Mouse (Mus musculus) embryonic facial prominence, embryonic 15.5 days (tissue): ENCODE data around the gene Enc1. TPM values are rescaled to one million over a fixed set of nuclear protein-coding genes. Genes with fewer than 3 reads are reported as not detected.

ENCODE experiments used
- ATAC-seq: fragments of 200-750 bp; cut with Nextera tagmentation; 2 replicates; pipeline ENCODE4 v1.8.0; 2017; ENCODE audit warnings: low read depth, moderate TSS enrichment; ENCODE audit not compliant: insufficient number of reproducible peaks, low FRiP score, low TSS enrichment
- H3K27ac ChIP-seq: fragments of 300-500 bp; sonication (generic); replicated peaks from 2 replicates; pipeline ENCODE4 v1.5.1; 2015; ENCODE audit warnings: mild to moderate bottlenecking, inconsistent platforms
- H3K27me3 ChIP-seq: fragments of 300-500 bp; sonication (generic); 2 replicates; pipeline ENCODE4 v1.6.1; 2015; ENCODE audit warnings: inconsistent platforms
- H3K36me3 ChIP-seq: fragments of 300-500 bp; sonication (generic); 2 replicates; pipeline ENCODE4 v1.6.1; 2015; ENCODE audit warnings: mild to moderate bottlenecking, inconsistent platforms
- H3K4me1 ChIP-seq: fragments of 300-500 bp; sonication (generic); 2 replicates; pipeline ENCODE4 v1.6.1; 2015; ENCODE audit warnings: inconsistent platforms
- H3K4me2 ChIP-seq: fragments of 300-500 bp; sonication (generic); replicated peaks from 2 replicates; pipeline ENCODE4 v1.6.1; 2015; ENCODE audit warnings: mild to moderate bottlenecking, inconsistent platforms
- H3K4me3 ChIP-seq: fragments of 300-500 bp; sonication (generic); replicated peaks from 2 replicates; pipeline ENCODE4 v1.5.1; 2015; ENCODE audit warnings: mild to moderate bottlenecking, inconsistent platforms
- H3K9ac ChIP-seq: fragments of 300-500 bp; sonication (generic); 2 replicates; pipeline ENCODE4 v1.6.1; 2015; ENCODE audit warnings: inconsistent platforms
- H3K9me3 ChIP-seq: fragments of 300-500 bp; sonication (generic); replicated peaks from 2 replicates; pipeline ENCODE4 v1.6.1; 2016; ENCODE audit warnings: inconsistent platforms
- WGBS: fragments of 180-500 bp; shearing (Covaris S2); methylation state at CpG from one replicate; pipeline ENCODE4 v1.1.7; 2015; 5-methylcytosine and 5-hydroxymethylcytosine counted together
- polyA plus RNA-seq: library from polyadenylated mRNA; unstranded; fragments of >200 nt; fragmentation: Nextera tagmentation; extraction: Ambion mirVana; gene quantifications from 2 replicates; pipeline ENCODE4 v1.2.1, GENCODE M21; 2015

Enc1 gene
- polyA plus RNA-seq, 1 experiment from 2014 or later, result 10.1 TPM

GRCm38 (mm10) chr13:97227795-97228194 is 13.1 kb upstream of the Enc1 start:
- Histone ChIP-seq H3K4me1 (no peaks in the 10 kb centered on the region), H3K27ac (no peak overlapping the region), H3K36me3 (no peaks in the 10 kb centered on the region), H3K27me3 (no peaks in the 10 kb centered on the region), H3K9me3 (0 out of 2 replicates have a peak, but pooled peaks cover 4% of the 10 kb centered on the region), H3K4me2 (no peak overlapping the region), H3K4me3 (no peak overlapping the region), H3K9ac (no peak overlapping the region)
- no peak; the same call in 1 of the 2 replicates for ATAC-seq
- 91% methylated on average over 3 of the region's 3 CpGs for WGBS

- Histone ChIP-seq H3K4me2 (no peak overlapping the region), H3K36me3 (no peaks in the 10 kb centered on the region), H3K27ac (no peak overlapping the region), H3K4me3 (no peak overlapping the region), H3K9ac (no peak overlapping the region), H3K4me1 (peaks cover 13% of the 10 kb centered on the region), H3K27me3 (no peaks in the 10 kb centered on the region), H3K9me3 (0 out of 2 replicates have a peak, but pooled peaks cover 4% of the 10 kb centered on the region)
- no peak for ATAC-seq
- WGBS, result 49% methylated on average over 3 of the region's 3 CpGs
These were observed 10.8 kb upstream of the Enc1 start for GRCm38 (mm10) chr13:97230101-97230500.

GRCm38 (mm10) chr13:97233092-97233491 is 7.8 kb upstream of the Enc1 start:
- H3K27ac ChIP-seq, result no peak overlapping the region; the same call in 1 of the 2 replicates
- ATAC-seq, result no peak
- no peak overlapping the region for H3K9ac ChIP-seq
- H3K9me3 ChIP-seq, result no peaks in the 10 kb centered on the region
- no peaks in the 10 kb centered on the region for H3K27me3 ChIP-seq
- no peaks in the 10 kb centered on the region for H3K36me3 ChIP-seq
- H3K4me3 ChIP-seq, result no peak overlapping the region
- 85% methylated on average over 2 of the region's 2 CpGs for WGBS
- peaks cover 13% of the 10 kb centered on the region for H3K4me1 ChIP-seq
- H3K4me2 ChIP-seq, result no peak overlapping the region

GRCm38 (mm10) chr13:97234785-97235417 is 6.0 kb upstream of the Enc1 start:
- Histone ChIP-seq H3K27me3 (no peaks in the 10 kb centered on the region), H3K4me3 (peak overlapping the region; percentile 38), H3K9ac (0 out of 2 replicates have a peak overlapping the region, but pooled peaks have one; percentile 21), H3K4me2 (peak overlapping the region; percentile 58), H3K4me1 (peaks cover 24% of the 10 kb centered on the region), H3K9me3 (no peaks in the 10 kb centered on the region), H3K36me3 (no peaks in the 10 kb centered on the region), H3K27ac (peak overlapping the region; percentile 49; the same call in 1 of the 2 replicates)
- ATAC-seq, result 0 out of 2 replicates have a peak, but pooled peaks have one; percentile 71
- WGBS, result 12% methylated on average over 17 of the region's 17 CpGs

GRCm38 (mm10) chr13:97235911-97236310 is 5.0 kb upstream of the Enc1 start:
- 57% methylated on average over 6 of the region's 6 CpGs for WGBS
- peaks cover 29% of the 10 kb centered on the region for H3K4me1 ChIP-seq

GRCm38 (mm10) chr13:97237700-97238099 is 3.2 kb upstream of the Enc1 start:
- Histone ChIP-seq H3K4me3 (no peak overlapping the region), H3K9me3 (no peaks in the 10 kb centered on the region), H3K4me1 (peaks cover 34% of the 10 kb centered on the region), H3K27ac (no peak overlapping the region), H3K36me3 (no peaks in the 10 kb centered on the region), H3K9ac (no peak overlapping the region), H3K27me3 (no peaks in the 10 kb centered on the region), H3K4me2 (no peak overlapping the region)
- no peak for ATAC-seq
- 59% methylated on average over 3 of the region's 3 CpGs for WGBS

More at GRCm38 (mm10) chr13:97235911-97236310, 5.0 kb upstream of the Enc1 start:
- H3K4me3 ChIP-seq, result no peak overlapping the region
- no peak overlapping the region for H3K4me2 ChIP-seq
- no peaks in the 10 kb centered on the region for H3K36me3 ChIP-seq
- H3K9ac ChIP-seq, result no peak overlapping the region
- no peaks in the 10 kb centered on the region for H3K9me3 ChIP-seq
- no peak overlapping the region for H3K27ac ChIP-seq
- no peaks in the 10 kb centered on the region for H3K27me3 ChIP-seq
- no peak for ATAC-seq

GRCm38 (mm10) chr13:97238181-97238981 is 2.5 kb upstream of the Enc1 start:
- WGBS, result 67% methylated on average over 16 of the region's 16 CpGs
- H3K9me3 ChIP-seq, result no peaks in the 10 kb centered on the region
- H3K9ac ChIP-seq, result no peak overlapping the region
- H3K4me3 ChIP-seq, result no peak overlapping the region
- no peaks in the 10 kb centered on the region for H3K36me3 ChIP-seq
- H3K27me3 ChIP-seq, result no peaks in the 10 kb centered on the region
- H3K27ac ChIP-seq, result peak overlapping the region; percentile 97; the same call in 1 of the 2 replicates
- no peak overlapping the region for H3K4me2 ChIP-seq
- peaks cover 41% of the 10 kb centered on the region for H3K4me1 ChIP-seq
- no peak for ATAC-seq

- peak overlapping the region; percentile 17; the same call in 1 of the 2 replicates for H3K4me3 ChIP-seq
- no peak for ATAC-seq
- 6% methylated on average over 23 of the region's 23 CpGs for WGBS
- peak overlapping the region; percentile 97 for H3K27ac ChIP-seq
- no peaks in the 10 kb centered on the region for H3K36me3 ChIP-seq
- H3K9me3 ChIP-seq, result no peaks in the 10 kb centered on the region
- no peak overlapping the region for H3K9ac ChIP-seq
- H3K4me2 ChIP-seq, result peak overlapping the region; percentile 90
- H3K27me3 ChIP-seq, result no peaks in the 10 kb centered on the region
- H3K4me1 ChIP-seq, result peaks cover 44% of the 10 kb centered on the region
These were observed 1.3 kb upstream of the Enc1 start for GRCm38 (mm10) chr13:97239343-97240180.

- Histone ChIP-seq H3K27me3 (no peaks in the 10 kb centered on the region), H3K4me3 (peak overlapping the region; percentile 89), H3K9ac (peak overlapping the region; percentile 62), H3K36me3 (peaks cover 6% of the 10 kb centered on the region), H3K27ac (peak overlapping the region; percentile 97), H3K4me1 (peaks cover 42% of the 10 kb centered on the region), H3K9me3 (no peaks in the 10 kb centered on the region), H3K4me2 (peak overlapping the region; percentile 90)
- WGBS, result under 1% methylated on average over 35 of the region's 36 CpGs
- ATAC-seq, result peak; percentile 58
These were observed 483 bp upstream of the Enc1 start for GRCm38 (mm10) chr13:97240279-97240964.

GRCm38 (mm10) chr13:97241787-97242280 is 929 bp downstream of the Enc1 start:
- H3K27ac ChIP-seq, result peak overlapping the region; percentile 97
- no peaks in the 10 kb centered on the region for H3K27me3 ChIP-seq
- peak overlapping the region; percentile 90 for H3K4me2 ChIP-seq
- peak overlapping the region; percentile 91 for H3K9ac ChIP-seq
- 1% methylated on average over 20 of the region's 20 CpGs for WGBS
- no peaks in the 10 kb centered on the region for H3K9me3 ChIP-seq
- H3K4me1 ChIP-seq, result peaks cover 50% of the 10 kb centered on the region
- peaks cover 20% of the 10 kb centered on the region for H3K36me3 ChIP-seq
- H3K4me3 ChIP-seq, result peak overlapping the region; percentile 89
- no peak for ATAC-seq
